Mouse (Mus musculus): ENCODE data around the gene Tmem100. TPM values are rescaled to one million over a fixed set of nuclear protein-coding genes. Genes with fewer than 3 reads are reported as not detected.
A peak's percentile ranks its signal among the peaks of the same experiment; 100 is the strongest.

Tmem100 gene
- 15.0 and 19.4 TPM in 2 replicates for polyA plus RNA-seq (2015; fragmentation: Nextera tagmentation; extraction: Ambion mirVana)

- H3K27ac ChIP-seq (ENCODE audit: low read depth, low read length): no peak within 1 kb of the TSS
- H3K27me3 ChIP-seq (replicated peaks; ENCODE audit: control insufficient read depth, insufficient read depth, low read length): peaks cover 10% of the 10 kb centered on the region
- no peaks in the 10 kb centered on the region for H3K36me3 ChIP-seq (ENCODE audit: control insufficient read depth, insufficient read depth, low read length)
- 55% methylated on average over 13 of the region's 13 CpGs for WGBS
- peak within 1 kb of the TSS; percentile 33 for H3K4me3 ChIP-seq (ENCODE audit: low read length)
- peaks cover 9% of the 10 kb centered on the region for H3K4me1 ChIP-seq (ENCODE audit: control insufficient read depth, insufficient read depth, low read depth, low read length)
- no peak for ATAC-seq
- H3K9ac ChIP-seq (ENCODE audit: low read depth, low read length): 0 out of 2 replicates have a peak within 1 kb of the TSS, but pooled peaks have one; percentile 5
- peak within 1 kb of the TSS; percentile 52 for H3K4me2 ChIP-seq (ENCODE audit: low read length)
- H3K9me3 ChIP-seq (ENCODE audit: control insufficient read depth, low read length): no peaks in the 10 kb centered on the region
These were observed at the start of gene Tmem100 for GRCm38 (mm10) chr11:90029841-90030398. Gene Tmem100 (plus strand): TSS chr11:90030348.

GRCm38 (mm10) chr11:89982918-89983317 is 47.2 kb upstream of the Tmem100 start:
- Histone ChIP-seq H3K9ac (ENCODE audit: low read depth, low read length) (no peak overlapping the region), H3K4me3 (ENCODE audit: low read length) (no peak overlapping the region), H3K36me3 (ENCODE audit: control insufficient read depth, insufficient read depth, low read length) (no peaks in the 10 kb centered on the region), H3K27me3 (replicated peaks; ENCODE audit: control insufficient read depth, insufficient read depth, low read length) (no peaks in the 10 kb centered on the region), H3K4me2 (ENCODE audit: low read length) (no peak overlapping the region), H3K9me3 (ENCODE audit: control insufficient read depth, low read length) (no peaks in the 10 kb centered on the region), H3K27ac (ENCODE audit: low read depth, low read length) (no peak overlapping the region), H3K4me1 (ENCODE audit: control insufficient read depth, insufficient read depth, low read depth, low read length) (peaks cover 10% of the 10 kb centered on the region)
- 75% methylated on average over 2 of the region's 2 CpGs for WGBS
- no peak for ATAC-seq

- no peak for ATAC-seq
These were observed 45.7 kb upstream of the Tmem100 start for GRCm38 (mm10) chr11:89984436-89984835.

GRCm38 (mm10) chr11:89985200-89986187 is 44.7 kb upstream of the Tmem100 start:
- ATAC-seq: no peak

More at GRCm38 (mm10) chr11:89984436-89984835, 45.7 kb upstream of the Tmem100 start:
- WGBS: 92% methylated on average over 5 of the region's 5 CpGs
- Histone ChIP-seq H3K4me2 (ENCODE audit: low read length) (no peak overlapping the region), H3K27me3 (replicated peaks; ENCODE audit: control insufficient read depth, insufficient read depth, low read length) (no peaks in the 10 kb centered on the region), H3K4me3 (ENCODE audit: low read length) (no peak overlapping the region), H3K36me3 (ENCODE audit: control insufficient read depth, insufficient read depth, low read length) (no peaks in the 10 kb centered on the region), H3K9ac (ENCODE audit: low read depth, low read length) (no peak overlapping the region), H3K27ac (ENCODE audit: low read depth, low read length) (no peak overlapping the region), H3K4me1 (ENCODE audit: control insufficient read depth, insufficient read depth, low read depth, low read length) (no peaks in the 10 kb centered on the region), H3K9me3 (ENCODE audit: control insufficient read depth, low read length) (no peaks in the 10 kb centered on the region)

GRCm38 (mm10) chr11:89986516-89986915 is 43.6 kb upstream of the Tmem100 start:
- Histone ChIP-seq H3K36me3 (ENCODE audit: control insufficient read depth, insufficient read depth, low read length) (no peaks in the 10 kb centered on the region), H3K4me3 (ENCODE audit: low read length) (no peak overlapping the region), H3K4me2 (ENCODE audit: low read length) (no peak overlapping the region), H3K9ac (ENCODE audit: low read depth, low read length) (no peak overlapping the region), H3K9me3 (ENCODE audit: control insufficient read depth, low read length) (no peaks in the 10 kb centered on the region), H3K27ac (ENCODE audit: low read depth, low read length) (no peak overlapping the region), H3K27me3 (replicated peaks; ENCODE audit: control insufficient read depth, insufficient read depth, low read length) (no peaks in the 10 kb centered on the region), H3K4me1 (ENCODE audit: control insufficient read depth, insufficient read depth, low read depth, low read length) (no peaks in the 10 kb centered on the region)
- no peak for ATAC-seq
- 88% methylated on average over 8 of the region's 8 CpGs for WGBS

More at GRCm38 (mm10) chr11:89985200-89986187, 44.7 kb upstream of the Tmem100 start:
- Histone ChIP-seq H3K9ac (ENCODE audit: low read depth, low read length) (no peak overlapping the region), H3K9me3 (ENCODE audit: control insufficient read depth, low read length) (no peaks in the 10 kb centered on the region), H3K4me2 (ENCODE audit: low read length) (no peak overlapping the region), H3K27me3 (replicated peaks; ENCODE audit: control insufficient read depth, insufficient read depth, low read length) (no peaks in the 10 kb centered on the region), H3K4me1 (ENCODE audit: control insufficient read depth, insufficient read depth, low read depth, low read length) (no peaks in the 10 kb centered on the region), H3K27ac (ENCODE audit: low read depth, low read length) (no peak overlapping the region), H3K36me3 (ENCODE audit: control insufficient read depth, insufficient read depth, low read length) (no peaks in the 10 kb centered on the region), H3K4me3 (ENCODE audit: low read length) (no peak overlapping the region)
- WGBS: 36% methylated on average over 10 of the region's 10 CpGs

- no peak overlapping the region for H3K9ac ChIP-seq (ENCODE audit: low read depth, low read length)
- H3K4me1 ChIP-seq (ENCODE audit: control insufficient read depth, insufficient read depth, low read depth, low read length): no peaks in the 10 kb centered on the region
- no peaks in the 10 kb centered on the region for H3K27me3 ChIP-seq (replicated peaks; ENCODE audit: control insufficient read depth, insufficient read depth, low read length)
- no peaks in the 10 kb centered on the region for H3K36me3 ChIP-seq (ENCODE audit: control insufficient read depth, insufficient read depth, low read length)
- H3K9me3 ChIP-seq (ENCODE audit: control insufficient read depth, low read length): no peaks in the 10 kb centered on the region
- WGBS: 20% methylated on average over 8 of the region's 8 CpGs
- ATAC-seq: peak; percentile 60
- no peak overlapping the region for H3K27ac ChIP-seq (ENCODE audit: low read depth, low read length)
- H3K4me2 ChIP-seq (ENCODE audit: low read length): no peak overlapping the region
- H3K4me3 ChIP-seq (ENCODE audit: low read length): no peak overlapping the region
These were observed 41.1 kb upstream of the Tmem100 start for GRCm38 (mm10) chr11:89988936-89989589.

- no peaks in the 10 kb centered on the region for H3K36me3 ChIP-seq (ENCODE audit: control insufficient read depth, insufficient read depth, low read length)
- no peaks in the 10 kb centered on the region for H3K27me3 ChIP-seq (replicated peaks; ENCODE audit: control insufficient read depth, insufficient read depth, low read length)
- H3K9ac ChIP-seq (ENCODE audit: low read depth, low read length): no peak overlapping the region
- no peaks in the 10 kb centered on the region for H3K9me3 ChIP-seq (ENCODE audit: control insufficient read depth, low read length)
- H3K4me3 ChIP-seq (ENCODE audit: low read length): no peak overlapping the region
- no peak overlapping the region for H3K27ac ChIP-seq (ENCODE audit: low read depth, low read length)
- no peaks in the 10 kb centered on the region for H3K4me1 ChIP-seq (ENCODE audit: control insufficient read depth, insufficient read depth, low read depth, low read length)
- ATAC-seq: no peak
- no peak overlapping the region for H3K4me2 ChIP-seq (ENCODE audit: low read length)
These were observed 38.5 kb upstream of the Tmem100 start for GRCm38 (mm10) chr11:89991661-89992060.

GRCm38 (mm10) chr11:89994706-89995105 is 35.4 kb upstream of the Tmem100 start:
- Histone ChIP-seq H3K27me3 (replicated peaks; ENCODE audit: control insufficient read depth, insufficient read depth, low read length) (no peaks in the 10 kb centered on the region), H3K4me3 (ENCODE audit: low read length) (no peak overlapping the region), H3K4me2 (ENCODE audit: low read length) (no peak overlapping the region), H3K27ac (ENCODE audit: low read depth, low read length) (no peak overlapping the region), H3K4me1 (ENCODE audit: control insufficient read depth, insufficient read depth, low read depth, low read length) (no peaks in the 10 kb centered on the region), H3K9me3 (ENCODE audit: control insufficient read depth, low read length) (no peaks in the 10 kb centered on the region), H3K36me3 (ENCODE audit: control insufficient read depth, insufficient read depth, low read length) (no peaks in the 10 kb centered on the region), H3K9ac (ENCODE audit: low read depth, low read length) (no peak overlapping the region)
- no peak for ATAC-seq
- WGBS: 70% methylated on average over 2 of the region's 2 CpGs

GRCm38 (mm10) chr11:89995596-89995995 is 34.6 kb upstream of the Tmem100 start:
- Histone ChIP-seq H3K9me3 (ENCODE audit: control insufficient read depth, low read length) (no peaks in the 10 kb centered on the region), H3K27ac (ENCODE audit: low read depth, low read length) (no peak overlapping the region), H3K4me2 (ENCODE audit: low read length) (no peak overlapping the region), H3K4me1 (ENCODE audit: control insufficient read depth, insufficient read depth, low read depth, low read length) (no peaks in the 10 kb centered on the region), H3K36me3 (ENCODE audit: control insufficient read depth, insufficient read depth, low read length) (no peaks in the 10 kb centered on the region), H3K9ac (ENCODE audit: low read depth, low read length) (no peak overlapping the region), H3K4me3 (ENCODE audit: low read length) (no peak overlapping the region), H3K27me3 (replicated peaks; ENCODE audit: control insufficient read depth, insufficient read depth, low read length) (no peaks in the 10 kb centered on the region)
- ATAC-seq: no peak
- 88% methylated on average over 5 of the region's 5 CpGs for WGBS

Data from hindbrain, embryonic 16.5 days (tissue).